Mouse (Mus musculus): ENCODE measurements around the gene Hspb8. TPM values are rescaled to one million over a fixed set of nuclear protein-coding genes. Genes with fewer than 3 reads are reported as not detected.

The Hspb8 gene
- polyA plus RNA-seq, 1 experiment from 2014 or later, result 11.8 TPM

Other genes with a start within 250 kb of the Hspb8 start
- 1.6 TPM in 2 replicates for gene Ccdc60, start 133.9 kb downstream of the Hspb8 start, polyA plus RNA-seq (2015; fragmentation: Nextera tagmentation; extraction: Ambion mirVana)
- gene Srrm4, start 169.0 kb upstream of the Hspb8 start, polyA plus RNA-seq (2015; fragmentation: Nextera tagmentation; extraction: Ambion mirVana), result 1.4 and 1.5 TPM in 2 replicates